Mouse (Mus musculus): ENCODE results near the gene BC030870. TPM values are rescaled to one million over a fixed set of nuclear protein-coding genes. Genes with fewer than 3 reads are reported as not detected.

Gene BC030870
- polyA plus RNA-seq, 1 experiment from 2014 or later: not detected

- H3K27ac ChIP-seq: no peak overlapping the region
Measured at GRCm38 (mm10) chr8:65067694-65068472, 61.5 kb downstream of the BC030870 start.

DNA sequence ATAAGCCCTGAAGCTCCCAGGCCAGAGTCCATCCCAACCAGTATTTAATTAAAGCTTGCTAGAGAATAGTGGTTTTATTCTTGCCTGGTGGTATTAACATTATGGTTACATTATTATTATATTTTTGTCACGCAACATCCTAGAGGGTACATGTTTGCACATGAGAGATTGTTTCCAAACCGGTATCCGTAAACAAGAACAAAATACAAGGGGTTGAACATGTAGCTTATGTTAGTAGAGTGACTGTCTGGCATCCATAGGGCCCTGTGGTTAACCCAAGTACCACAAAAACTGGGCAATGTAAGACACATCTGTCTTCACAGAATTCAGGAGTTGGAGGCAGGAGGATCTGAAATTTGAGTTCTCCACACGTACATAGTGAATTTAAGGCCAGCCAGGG is 62.3 kb downstream of the BC030870 start:
- no peaks in the 10 kb centered on the region for H3K36me3 ChIP-seq
- ATAC-seq (ENCODE audit: low FRiP score, low read depth): no peak
- 94% methylated on average over 4 of the region's 4 CpGs for WGBS
- H3K4me3 ChIP-seq: no peak overlapping the region
- H3K4me2 ChIP-seq (replicated peaks): no peak overlapping the region
- no peaks in the 10 kb centered on the region for H3K9me3 ChIP-seq
- 0 out of 2 replicates have a peak, but pooled peaks cover 2% of the 10 kb centered on the region for H3K4me1 ChIP-seq
- no peak overlapping the region for H3K27ac ChIP-seq
- H3K27me3 ChIP-seq (replicated peaks): no peaks in the 10 kb centered on the region
- H3K9ac ChIP-seq: no peak overlapping the region

More at GRCm38 (mm10) chr8:65067694-65068472, 61.5 kb downstream of the BC030870 start:
- Histone ChIP-seq H3K9me3 (no peaks in the 10 kb centered on the region), H3K27me3 (replicated peaks) (no peaks in the 10 kb centered on the region), H3K4me2 (replicated peaks) (peak overlapping the region; percentile 32; the same call in 1 of the 2 replicates), H3K9ac (no peak overlapping the region), H3K4me3 (no peak overlapping the region), H3K36me3 (no peaks in the 10 kb centered on the region), H3K4me1 (0 out of 2 replicates have a peak, but pooled peaks cover 2% of the 10 kb centered on the region)
- ATAC-seq (ENCODE audit: low FRiP score, low read depth): peak; percentile 68
- 19% methylated on average over 10 of the region's 10 CpGs for WGBS

DNA sequence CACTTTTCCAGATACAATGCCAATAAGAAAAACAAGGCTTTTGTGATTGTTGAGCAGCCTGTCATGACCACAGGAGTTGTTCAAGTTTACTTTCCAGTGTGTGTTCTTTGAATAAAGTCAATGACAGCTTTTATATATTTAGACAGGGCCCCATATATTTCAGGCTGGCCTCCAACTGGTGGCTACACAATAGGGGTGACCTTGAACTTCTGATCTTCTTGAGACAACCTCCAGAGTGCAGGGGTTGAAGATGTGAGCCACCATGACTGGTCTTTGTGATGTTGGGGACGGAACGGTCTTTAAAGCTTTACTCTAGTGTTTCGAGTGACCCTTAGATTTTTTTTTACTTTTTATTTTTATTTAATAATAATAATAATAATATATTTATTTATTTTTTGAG is 63.7 kb downstream of the BC030870 start:
- Histone ChIP-seq H3K4me3 (no peak overlapping the region), H3K27ac (no peak overlapping the region), H3K27me3 (replicated peaks) (no peaks in the 10 kb centered on the region), H3K9me3 (no peaks in the 10 kb centered on the region), H3K4me2 (replicated peaks) (no peak overlapping the region), H3K4me1 (0 out of 2 replicates have a peak, but pooled peaks cover 2% of the 10 kb centered on the region), H3K36me3 (no peaks in the 10 kb centered on the region), H3K9ac (no peak overlapping the region)
- WGBS: 95% methylated on average over 3 of the region's 3 CpGs
- ATAC-seq (ENCODE audit: low FRiP score, low read depth): no peak

GRCm38 (mm10) chr8:65064071-65064470 is 65.3 kb downstream of the BC030870 start:
- no peaks in the 10 kb centered on the region for H3K36me3 ChIP-seq
- ATAC-seq (ENCODE audit: low FRiP score, low read depth): no peak
- no peak overlapping the region for H3K4me3 ChIP-seq
- 34% methylated on average over 2 of the region's 2 CpGs for WGBS
- no peak overlapping the region for H3K9ac ChIP-seq
- no peaks in the 10 kb centered on the region for H3K9me3 ChIP-seq
- H3K4me1 ChIP-seq: 0 out of 2 replicates have a peak, but pooled peaks cover 2% of the 10 kb centered on the region
- H3K27ac ChIP-seq: no peak overlapping the region
- no peak overlapping the region for H3K4me2 ChIP-seq (replicated peaks)
- no peaks in the 10 kb centered on the region for H3K27me3 ChIP-seq (replicated peaks)

DNA sequence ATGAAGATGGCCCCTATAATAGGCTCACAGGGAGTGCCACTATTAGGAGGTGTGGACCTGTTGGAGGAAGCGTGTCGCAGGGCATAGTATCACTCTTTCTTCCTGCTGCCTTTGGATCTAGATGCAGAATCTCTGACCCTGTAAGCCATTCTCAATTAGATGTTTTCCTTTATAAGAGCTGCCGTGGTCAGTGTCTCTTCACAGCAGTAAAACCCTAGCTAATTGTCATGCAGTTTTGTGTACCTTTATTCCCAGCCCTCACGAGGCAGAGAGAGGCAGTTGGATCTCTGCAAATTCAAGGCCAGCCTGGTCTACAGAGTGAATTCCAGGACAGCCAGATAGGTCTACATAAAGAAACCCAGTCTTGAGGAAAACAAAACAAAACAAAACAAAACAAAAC is 67.2 kb downstream of the BC030870 start:
- Histone ChIP-seq H3K9ac (no peak overlapping the region), H3K27ac (no peak overlapping the region), H3K27me3 (replicated peaks) (no peaks in the 10 kb centered on the region), H3K9me3 (no peaks in the 10 kb centered on the region), H3K36me3 (no peaks in the 10 kb centered on the region), H3K4me1 (no peaks in the 10 kb centered on the region), H3K4me2 (replicated peaks) (no peak overlapping the region), H3K4me3 (no peak overlapping the region)
- no peak for ATAC-seq (ENCODE audit: low FRiP score, low read depth)
- WGBS: 68% methylated on average over 4 of the region's 4 CpGs

- H3K36me3 ChIP-seq: no peaks in the 10 kb centered on the region
- ATAC-seq (ENCODE audit: low FRiP score, low read depth): no peak
- no peak overlapping the region for H3K9ac ChIP-seq
- H3K4me1 ChIP-seq: 0 out of 2 replicates have a peak, but pooled peaks cover 7% of the 10 kb centered on the region
- 90% methylated on average over 4 of the region's 4 CpGs for WGBS
- no peaks in the 10 kb centered on the region for H3K9me3 ChIP-seq
- H3K27ac ChIP-seq: no peak overlapping the region
- no peaks in the 10 kb centered on the region for H3K27me3 ChIP-seq (replicated peaks)
- H3K4me2 ChIP-seq (replicated peaks): no peak overlapping the region
- no peak overlapping the region for H3K4me3 ChIP-seq
Measured at GRCm38 (mm10) chr8:65056722-65057121, 72.6 kb downstream of the BC030870 start.

DNA sequence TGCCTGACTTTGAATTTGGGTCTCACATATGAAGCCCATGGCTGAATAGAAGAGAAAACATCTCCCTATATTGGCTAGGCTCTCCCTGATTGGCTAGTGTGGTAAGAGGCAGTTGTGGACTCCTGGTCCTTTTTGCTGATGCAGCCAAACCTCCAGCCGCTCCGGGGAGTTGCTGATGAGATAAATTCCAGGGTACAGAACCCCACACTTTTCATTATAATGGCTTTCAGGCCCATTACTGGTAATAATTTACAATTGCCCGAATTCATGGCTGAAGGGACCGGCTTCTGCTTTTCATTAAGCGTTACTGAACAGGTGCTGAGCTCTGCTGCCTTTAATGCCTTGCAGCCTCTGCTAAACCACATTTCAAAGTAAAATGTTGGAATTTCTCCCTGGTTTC is 75.4 kb downstream of the BC030870 start:
- no peak overlapping the region for H3K4me2 ChIP-seq (replicated peaks)
- 36% methylated on average over 5 of the region's 5 CpGs for WGBS
- no peak overlapping the region for H3K27ac ChIP-seq
- no peaks in the 10 kb centered on the region for H3K27me3 ChIP-seq (replicated peaks)
- no peaks in the 10 kb centered on the region for H3K36me3 ChIP-seq
- ATAC-seq (ENCODE audit: low FRiP score, low read depth): peak; percentile 48; the same call in 1 of the 2 replicates
- H3K9ac ChIP-seq: no peak overlapping the region
- H3K4me3 ChIP-seq: no peak overlapping the region
- H3K9me3 ChIP-seq: no peaks in the 10 kb centered on the region
- H3K4me1 ChIP-seq: 0 out of 2 replicates have a peak, but pooled peaks cover 7% of the 10 kb centered on the region

DNA sequence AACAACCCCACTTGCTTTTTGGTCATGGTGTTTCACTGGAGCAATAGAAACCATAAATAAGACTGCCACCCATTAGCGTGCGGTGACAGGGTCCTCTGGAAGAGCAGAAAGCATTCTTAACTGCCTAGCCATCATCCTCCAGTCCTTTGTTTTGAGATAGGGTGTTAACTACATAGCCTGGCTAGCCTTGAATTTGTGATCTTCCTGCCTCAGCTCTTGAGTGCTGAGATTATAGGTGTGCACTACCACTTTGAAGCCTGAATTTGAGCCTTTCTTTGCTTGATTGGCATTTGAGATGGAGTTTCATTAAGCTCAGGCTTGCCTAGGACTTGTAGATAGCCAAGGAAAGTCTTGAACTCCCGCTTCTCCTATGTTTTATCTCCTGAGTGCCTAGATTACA is 75.8 kb downstream of the BC030870 start:
- Histone ChIP-seq H3K4me3 (no peak overlapping the region), H3K4me1 (0 out of 2 replicates have a peak, but pooled peaks cover 7% of the 10 kb centered on the region), H3K27ac (no peak overlapping the region), H3K36me3 (no peaks in the 10 kb centered on the region), H3K9me3 (no peaks in the 10 kb centered on the region), H3K9ac (no peak overlapping the region), H3K27me3 (replicated peaks) (no peaks in the 10 kb centered on the region), H3K4me2 (replicated peaks) (no peak overlapping the region)
- 44% methylated on average over 3 of the region's 3 CpGs for WGBS
- ATAC-seq (ENCODE audit: low FRiP score, low read depth): peak; percentile 39; the same call in 1 of the 2 replicates

GRCm38 (mm10) chr8:65047801-65048200 is 81.6 kb downstream of the BC030870 start:
- Histone ChIP-seq H3K36me3 (no peaks in the 10 kb centered on the region), H3K9me3 (no peaks in the 10 kb centered on the region), H3K9ac (no peak overlapping the region), H3K27me3 (replicated peaks) (no peaks in the 10 kb centered on the region), H3K27ac (no peak overlapping the region), H3K4me1 (no peaks in the 10 kb centered on the region), H3K4me2 (replicated peaks) (no peak overlapping the region), H3K4me3 (no peak overlapping the region)
- ATAC-seq (ENCODE audit: low FRiP score, low read depth): no peak
- WGBS: 86% methylated on average over 4 of the region's 4 CpGs

GRCm38 (mm10) chr8:65047193-65047592 is 82.2 kb downstream of the BC030870 start:
- Histone ChIP-seq H3K9me3 (no peaks in the 10 kb centered on the region), H3K9ac (no peak overlapping the region), H3K27me3 (replicated peaks) (no peaks in the 10 kb centered on the region), H3K4me1 (no peaks in the 10 kb centered on the region), H3K4me2 (replicated peaks) (no peak overlapping the region), H3K4me3 (no peak overlapping the region), H3K27ac (no peak overlapping the region), H3K36me3 (no peaks in the 10 kb centered on the region)
- no peak for ATAC-seq (ENCODE audit: low FRiP score, low read depth)
- WGBS: 98% methylated on average over 4 of the region's 4 CpGs

DNA sequence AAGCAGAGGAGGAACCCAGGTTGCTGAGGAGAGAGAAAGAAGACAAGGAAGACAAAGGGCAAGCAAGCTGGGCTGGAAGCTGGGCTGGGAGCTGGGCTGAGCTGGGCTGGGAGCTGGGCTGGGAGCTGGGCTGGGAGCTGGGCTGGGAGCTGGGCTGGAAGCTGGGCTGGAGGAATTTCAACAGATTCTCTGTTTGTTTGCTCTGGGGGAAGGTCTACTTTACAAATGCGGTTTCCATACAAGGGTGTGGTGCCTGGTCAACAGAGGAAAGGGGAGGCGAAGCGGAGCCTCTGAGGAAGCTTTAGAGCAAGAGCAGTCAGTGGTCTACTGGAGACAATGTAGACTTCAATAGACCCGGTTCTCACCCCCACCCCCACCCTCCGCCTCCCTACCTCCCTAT is 82.8 kb downstream of the BC030870 start:
- WGBS: 29% methylated on average over 5 of the region's 5 CpGs
- no peak overlapping the region for H3K27ac ChIP-seq
- no peak overlapping the region for H3K4me2 ChIP-seq (replicated peaks)

GRCm38 (mm10) chr8:65037117-65037533 is 92.2 kb downstream of the BC030870 start, which contains the start of gene Apela:
Gene Apela, minus strand, starts transcription at chr8:65037336.
- WGBS: under 1% methylated on average over 8 of the region's 8 CpGs
- Histone ChIP-seq H3K9me3 (no peaks in the 10 kb centered on the region), H3K27me3 (replicated peaks) (no peaks in the 10 kb centered on the region), H3K36me3 (no peaks in the 10 kb centered on the region), H3K4me2 (replicated peaks) (peak within 1 kb of the TSS; percentile 60), H3K4me1 (peaks cover 6% of the 10 kb centered on the region), H3K9ac (peak within 1 kb of the TSS; percentile 29; the same call in 1 of the 2 replicates), H3K4me3 (peak within 1 kb of the TSS; percentile 24; the same call in 1 of the 2 replicates), H3K27ac (no peak within 1 kb of the TSS)
- ATAC-seq (ENCODE audit: low FRiP score, low read depth): peak; percentile 61

More for the DNA sequence above, 82.8 kb downstream of the BC030870 start:
- Histone ChIP-seq H3K4me3 (no peak overlapping the region), H3K9me3 (no peaks in the 10 kb centered on the region), H3K36me3 (no peaks in the 10 kb centered on the region), H3K4me1 (no peaks in the 10 kb centered on the region), H3K9ac (no peak overlapping the region), H3K27me3 (replicated peaks) (no peaks in the 10 kb centered on the region)
- no peak for ATAC-seq (ENCODE audit: low FRiP score, low read depth)
